Mouse (Mus musculus) lung, postnatal 0 days (tissue): ENCODE results near the gene Sarm1.

Experiments
- CTCF ChIP-seq: IDR thresholded peaks from 2 replicates; pipeline ENCODE4 v1.5.1; 2016; ENCODE audit warnings: antibody characterized with exemption, mild to moderate bottlenecking
- EP300 ChIP-seq: IDR thresholded peaks from 2 replicates; pipeline ENCODE4 v1.6.1; 2016; ENCODE audit warnings: antibody characterized with exemption, mild to moderate bottlenecking, control low read depth

DNA sequence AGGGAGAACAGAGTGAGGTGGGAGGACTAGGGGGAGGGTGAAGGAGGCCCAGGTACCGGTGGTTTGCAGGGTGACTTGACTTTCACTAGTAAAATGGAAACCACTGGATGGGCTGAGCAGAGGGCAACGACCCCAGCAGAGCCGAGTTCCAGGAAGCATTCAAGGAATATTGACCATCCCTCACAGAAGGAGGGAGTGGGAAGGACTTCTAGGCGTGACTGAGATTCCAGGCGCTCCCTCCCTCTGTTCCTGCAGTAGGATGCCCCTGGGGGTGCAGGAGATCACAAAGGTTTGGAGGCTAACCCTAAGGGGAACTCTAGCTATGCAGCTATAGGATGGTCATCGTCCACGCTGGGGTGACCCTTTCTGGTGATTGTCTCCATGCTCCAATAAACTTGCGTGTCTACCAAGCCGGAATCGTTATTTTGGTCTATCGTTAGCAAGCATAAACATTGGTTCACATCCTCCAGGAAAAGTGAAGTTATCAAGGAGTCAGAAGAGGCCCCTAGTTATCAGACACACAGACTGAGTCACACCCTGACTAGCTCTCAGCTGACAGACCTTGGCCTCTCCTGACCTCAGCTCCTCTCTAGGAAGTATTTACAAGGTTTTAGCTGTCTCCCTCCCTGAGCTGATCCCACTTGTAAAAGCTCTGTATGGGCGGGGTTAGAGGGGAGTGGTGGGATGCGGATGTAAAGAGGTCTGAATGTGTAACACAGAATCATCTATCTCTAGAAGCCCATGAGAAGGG is 34.1 kb downstream of the Sarm1 start:
- TF ChIP-seq CTCF: no peak
- TF ChIP-seq EP300: no peak
